Mouse (Mus musculus): ENCODE data around the gene Tnpo2.

Gene Tnpo2

GRCm38 (mm10) chr8:85027922-85028321 is 8.8 kb upstream of the Tnpo2 start:
- DNase-seq, result no peak

GRCm38 (mm10) chr8:85029271-85029670 is 7.4 kb upstream of the Tnpo2 start:
- peak in 1 of 2 experiments; percentile 27 for DNase-seq

- peak in 1 of 2 experiments; percentile 40 for DNase-seq
These were observed 3.9 kb upstream of the Tnpo2 start for GRCm38 (mm10) chr8:85032622-85033311.

- no peak for DNase-seq
These were observed 2.8 kb upstream of the Tnpo2 start for GRCm38 (mm10) chr8:85033867-85034266.

- peak; percentile 65 to 82 for DNase-seq
These were observed 2.0 kb upstream of the Tnpo2 start for GRCm38 (mm10) chr8:85034764-85035163.

GRCm38 (mm10) chr8:85035165-85035727 is 1.5 kb upstream of the Tnpo2 start:
- DNase-seq, result no peak

GRCm38 (mm10) chr8:85035728-85036310 is 896 bp upstream of the Tnpo2 start:
- DNase-seq, result no peak

- no peak for DNase-seq
These were observed 366 bp upstream of the Tnpo2 start for GRCm38 (mm10) chr8:85036381-85036717.

GRCm38 (mm10) chr8:85037366-85037680 is 608 bp downstream of the Tnpo2 start:
- no peak for DNase-seq

- DNase-seq, result peak; percentile 60 to 61
These were observed 1.2 kb downstream of the Tnpo2 start for GRCm38 (mm10) chr8:85037681-85038531.

GRCm38 (mm10) chr8:85043619-85044018 is 6.9 kb downstream of the Tnpo2 start:
- no peak for DNase-seq

GRCm38 (mm10) chr8:85057367-85057766 is 20.7 kb downstream of the Tnpo2 start:
- no peak for DNase-seq

GRCm38 (mm10) chr8:85059879-85060616 is 23.3 kb downstream of the Tnpo2 start, which contains the start of gene Fbxw9:
Gene Fbxw9 (plus strand): TSS chr8:85060055.
- peak; percentile 91 to 93 for DNase-seq

- no peak for DNase-seq
These were observed 25.9 kb downstream of the Tnpo2 start for GRCm38 (mm10) chr8:85062603-85063002.

- DNase-seq, result no peak
These were observed 28.5 kb downstream of the Tnpo2 start for GRCm38 (mm10) chr8:85065213-85065612.

- DNase-seq, result no peak
These were observed 30.4 kb downstream of the Tnpo2 start for GRCm38 (mm10) chr8:85067155-85067554.

- DNase-seq, result peak in 1 of 2 experiments; percentile 52
These were observed 31.3 kb downstream of the Tnpo2 start, which contains the start of gene Gm5741 for GRCm38 (mm10) chr8:85067982-85068381. Gene Gm5741 (minus strand): TSS chr8:85067982.

GRCm38 (mm10) chr8:85071041-85071440 is 34.3 kb downstream of the Tnpo2 start:
- DNase-seq, result no peak

- peak; percentile 90 to 94 for DNase-seq
These were observed 35.0 kb downstream of the Tnpo2 start, which contains the start of gene Dhps for GRCm38 (mm10) chr8:85071514-85072281. Gene Dhps (plus strand): TSS chr8:85071757.

GRCm38 (mm10) chr8:85072364-85072929 is 35.7 kb downstream of the Tnpo2 start:
- peak in 1 of 2 experiments; percentile 28 for DNase-seq

- DNase-seq, result no peak
These were observed 36.4 kb downstream of the Tnpo2 start for GRCm38 (mm10) chr8:85073041-85073612.
